Mouse (Mus musculus) hindbrain, embryonic 14.5 days (tissue): ENCODE results near the gene Slc30a3. TPM values are rescaled to one million over a fixed set of nuclear protein-coding genes. Genes with fewer than 3 reads are reported as not detected.
"Not testable (repeated sequence)": the region's sequence is repeated elsewhere in the genome, so short reads cannot be mapped to it uniquely, and the experiment has no call there.

Experiments
- ATAC-seq: fragments of 200-750 bp; cut with Nextera tagmentation; 2 replicates; pipeline ENCODE4 v1.8.0; 2017; ENCODE audit warnings: moderate number of reproducible peaks, mild to moderate bottlenecking, moderate TSS enrichment, moderate library complexity; ENCODE audit not compliant: low FRiP score
- DNase-seq: peaks from one replicate; pipeline ENCODE4 v3.0.0-alpha.2; 2015; ENCODE audit warnings: low spot score
- H3K27ac ChIP-seq: fragments of 300-500 bp; sonication (generic); 2 replicates; pipeline ENCODE4 v1.5.1; 2014; ENCODE audit warnings: mild to moderate bottlenecking, moderate library complexity
- H3K27me3 ChIP-seq: fragments of 300-500 bp; sonication (generic); 2 replicates; pipeline ENCODE4 v1.6.1; 2014; ENCODE audit warnings: mild to moderate bottlenecking, low read length, mixed read lengths; ENCODE audit not compliant: control insufficient read depth, insufficient read depth
- H3K36me3 ChIP-seq: fragments of 300-500 bp; sonication (generic); replicated peaks from 2 replicates; pipeline ENCODE4 v1.6.1; 2014; ENCODE audit not compliant: control insufficient read depth, insufficient read depth
- H3K4me1 ChIP-seq: fragments of 300-500 bp; sonication (generic); replicated peaks from 2 replicates; pipeline ENCODE4 v1.6.1; 2014; ENCODE audit warnings: antibody characterized with exemption, low read length, mixed read lengths; ENCODE audit not compliant: control insufficient read depth, insufficient read depth
- H3K4me2 ChIP-seq: fragments of 300-500 bp; sonication (generic); replicated peaks from 2 replicates; pipeline ENCODE4 v1.6.1; 2014; ENCODE audit warnings: mild to moderate bottlenecking, moderate library complexity
- H3K4me3 ChIP-seq: fragments of 300-500 bp; sonication (generic); replicated peaks from 2 replicates; pipeline ENCODE4 v1.5.1; 2014; ENCODE audit warnings: mild to moderate bottlenecking, low read length
- H3K9ac ChIP-seq: fragments of 300-500 bp; sonication (generic); 2 replicates; pipeline ENCODE4 v1.6.1; 2014
- H3K9me3 ChIP-seq: fragments of 300-500 bp; sonication (generic); 2 replicates; pipeline ENCODE4 v1.6.1; 2016; ENCODE audit warnings: low read length; ENCODE audit not compliant: control insufficient read depth
- WGBS: fragments of 180-500 bp; shearing (Covaris S2); extraction: QIAGEN DNeasy Blood & Tissue Kit; methylation state at CpG from one replicate; pipeline ENCODE4 v1.1.7; 2014; 5-methylcytosine and 5-hydroxymethylcytosine counted together
- polyA plus RNA-seq: library from polyadenylated mRNA; unstranded; fragments of >200 nt; fragmentation: Nextera tagmentation; extraction: Ambion mirVana; gene quantifications from 2 replicates; pipeline ENCODE4 v1.2.1, GENCODE M21; 2014

Gene Slc30a3
- polyA plus RNA-seq, 1 experiment from 2014 or later = 34.8 TPM

DNA sequence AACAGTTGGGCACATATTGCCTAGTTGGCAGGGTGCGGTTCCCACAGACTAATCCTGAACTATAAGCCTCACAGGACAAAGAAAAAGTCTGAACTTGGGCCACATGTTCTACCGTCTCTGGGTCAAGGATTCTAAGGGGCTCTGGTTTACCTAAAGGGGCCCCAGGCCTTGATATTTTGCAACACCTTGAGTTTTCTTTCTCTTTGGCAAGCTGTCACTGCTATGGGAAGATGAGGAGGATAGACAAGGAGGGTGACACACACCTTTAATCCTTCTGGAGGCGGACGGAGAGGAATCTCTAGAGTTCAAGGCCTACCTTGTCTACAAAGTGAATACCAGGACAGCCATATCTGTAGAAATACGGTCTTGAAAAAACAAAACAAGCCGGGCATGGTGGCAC is 61.6 kb downstream of the Slc30a3 start:
- H3K36me3 ChIP-seq = peaks cover 37% of the 10 kb centered on the region
- H3K4me3 ChIP-seq = no peak overlapping the region
- H3K9me3 ChIP-seq = no peaks in the 10 kb centered on the region
- H3K4me2 ChIP-seq = no peak overlapping the region
- H3K4me1 ChIP-seq = peaks cover 8% of the 10 kb centered on the region
- no peaks in the 10 kb centered on the region for H3K27me3 ChIP-seq
- ATAC-seq = no peak
- H3K9ac ChIP-seq = no peak overlapping the region
- 92% methylated on average over 6 of the region's 6 CpGs for WGBS
- no peak overlapping the region for H3K27ac ChIP-seq
- no peak for DNase-seq

DNA sequence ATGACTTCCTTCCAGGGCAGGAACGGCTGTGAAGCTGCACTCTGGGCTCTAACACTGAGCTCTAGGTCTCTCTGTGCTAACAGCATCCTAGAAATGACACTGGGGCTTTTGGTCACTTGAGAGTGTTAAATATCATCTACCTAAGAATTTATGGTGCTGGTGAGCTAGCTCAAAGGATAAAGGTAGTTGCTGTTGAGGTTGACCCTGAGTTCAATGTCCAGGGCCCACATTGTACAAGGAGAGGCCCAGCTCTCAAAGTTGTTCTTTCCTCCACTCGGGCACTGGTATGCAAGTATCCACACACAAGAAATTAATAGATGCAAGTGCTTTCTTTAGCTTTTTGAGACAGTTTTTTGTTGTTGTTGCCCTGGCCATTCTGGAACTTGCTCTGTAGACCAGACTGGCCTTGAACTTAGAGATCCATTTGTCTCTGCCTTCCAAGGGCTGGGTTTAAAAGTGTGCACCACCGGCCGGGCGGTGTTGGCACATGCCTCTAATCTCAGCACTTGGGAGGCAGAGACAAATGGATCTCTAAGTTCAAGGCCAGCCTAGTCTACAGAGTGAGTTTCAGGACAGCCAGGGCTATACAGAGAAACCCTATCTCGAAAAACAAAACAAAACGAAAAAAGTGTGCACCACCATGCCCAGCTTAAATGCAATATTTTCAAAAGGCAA is 69.7 kb downstream of the Slc30a3 start:
- Histone ChIP-seq H3K4me1 (no peaks in the 10 kb centered on the region), H3K4me2 (no peak overlapping the region), H3K27ac (no peak overlapping the region), H3K27me3 (no peaks in the 10 kb centered on the region), H3K9me3 (no peaks in the 10 kb centered on the region), H3K4me3 (no peak overlapping the region), H3K36me3 (peaks cover 66% of the 10 kb centered on the region), H3K9ac (no peak overlapping the region)
- 90% methylated on average over 7 of the region's 7 CpGs for WGBS
- DNase-seq (no peak), ATAC-seq (no peak)

DNA sequence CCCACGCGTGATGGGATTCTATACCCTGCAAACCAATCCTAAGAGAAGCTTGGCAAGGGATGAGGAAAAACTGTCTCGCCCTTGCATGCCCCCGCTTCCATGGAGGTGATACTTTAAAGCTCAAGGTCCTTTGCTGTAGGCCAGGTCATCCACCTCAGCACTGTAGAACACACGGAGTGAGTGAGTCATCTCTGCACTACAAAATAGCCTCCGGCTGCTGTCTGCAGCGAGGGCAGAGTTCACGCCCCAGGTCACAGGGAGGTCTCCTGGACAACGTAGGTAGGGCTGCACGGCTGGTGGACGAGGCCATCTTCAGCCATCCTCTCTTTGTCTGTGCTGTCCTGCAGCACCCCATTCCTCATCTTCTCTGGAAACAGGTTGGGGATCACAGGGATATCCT is 71.5 kb downstream of the Slc30a3 start:
- peaks cover 49% of the 10 kb centered on the region for H3K36me3 ChIP-seq
- H3K4me1 ChIP-seq, ATAC-seq, H3K27me3 ChIP-seq, H3K9ac ChIP-seq, H3K4me2 ChIP-seq, H3K4me3 ChIP-seq, H3K27ac ChIP-seq, DNase-seq, H3K9me3 ChIP-seq: not testable (repeated sequence)
- 92% methylated on average over 11 of the region's 11 CpGs for WGBS

Other genes starting within 250 kb of the Slc30a3 start
- 49.6 and 50.1 TPM in 2 replicates for gene Tmem214, start 240.2 kb downstream of the Slc30a3 start, polyA plus RNA-seq
- gene Agbl5, start 219.5 kb downstream of the Slc30a3 start, polyA plus RNA-seq = 25.5 and 28.6 TPM in 2 replicates
- 228 and 259 TPM in 2 replicates for gene Ost4, start 200.4 kb downstream of the Slc30a3 start, polyA plus RNA-seq
- gene Emilin1, start 194.8 kb downstream of the Slc30a3 start, polyA plus RNA-seq = 14.1 and 17.1 TPM in 2 replicates
- 9.0 and 11.2 TPM in 2 replicates for gene Khk, start 186.8 kb downstream of the Slc30a3 start, polyA plus RNA-seq
- 62.4 and 71.4 TPM in 2 replicates for gene Cgref1, start 162.6 kb downstream of the Slc30a3 start, polyA plus RNA-seq
- 71.3 and 78.6 TPM in 2 replicates for gene Preb, start 147.9 kb downstream of the Slc30a3 start, polyA plus RNA-seq
- 0.04 TPM in 1 of 2 replicates, not detected in the other for gene Tcf23, start 139.6 kb downstream of the Slc30a3 start, polyA plus RNA-seq
- gene Atraid, start 59.9 kb downstream of the Slc30a3 start, polyA plus RNA-seq = 175 and 198 TPM in 2 replicates
- 20.5 and 24.5 TPM in 2 replicates for gene Slc5a6, start 59.3 kb downstream of the Slc30a3 start, polyA plus RNA-seq
- 13.7 and 15.4 TPM in 2 replicates for gene Cad, start 53.5 kb downstream of the Slc30a3 start, polyA plus RNA-seq
- gene Dnajc5g, start 2.0 kb downstream of the Slc30a3 start, polyA plus RNA-seq = not detected in 2 replicates
- gene Trim54, start 8.5 kb upstream of the Slc30a3 start, polyA plus RNA-seq = not detected in 2 replicates
- not detected in 2 replicates for gene Ucn, start 30.6 kb upstream of the Slc30a3 start, polyA plus RNA-seq
- gene Mpv17, start 46.0 kb upstream of the Slc30a3 start, polyA plus RNA-seq = 49.5 and 50.3 TPM in 2 replicates
- gene Gm29609, start 71.7 kb upstream of the Slc30a3 start, polyA plus RNA-seq = 0.74 and 1.7 TPM in 2 replicates
- gene Gtf3c2, start 71.9 kb upstream of the Slc30a3 start, polyA plus RNA-seq = 49.7 and 53.0 TPM in 2 replicates
- 107 and 108 TPM in 2 replicates for gene Snx17, start 85.0 kb upstream of the Slc30a3 start, polyA plus RNA-seq
- gene Eif2b4, start 85.2 kb upstream of the Slc30a3 start, polyA plus RNA-seq = 77.3 and 78.6 TPM in 2 replicates
- gene Zfp513, start 94.1 kb upstream of the Slc30a3 start, polyA plus RNA-seq = 7.0 and 9.4 TPM in 2 replicates
- gene Ppm1g, start 112.5 kb upstream of the Slc30a3 start, polyA plus RNA-seq = 162 TPM in 2 replicates
- gene Nrbp1, start 132.6 kb upstream of the Slc30a3 start, polyA plus RNA-seq = 149 and 161 TPM in 2 replicates
- gene Gm9970, start 133.0 kb upstream of the Slc30a3 start, polyA plus RNA-seq = 0.56 and 0.66 TPM in 2 replicates
- gene Krtcap3, start 143.5 kb upstream of the Slc30a3 start, polyA plus RNA-seq = 2.9 and 4.2 TPM in 2 replicates
- 34.5 and 37.2 TPM in 2 replicates for gene Ift172, start 182.9 kb upstream of the Slc30a3 start, polyA plus RNA-seq
- gene Fndc4, start 187.8 kb upstream of the Slc30a3 start, polyA plus RNA-seq = 98.1 and 115 TPM in 2 replicates
- 0.29 TPM in 1 of 2 replicates, not detected in the other for gene Gckr, start 189.2 kb upstream of the Slc30a3 start, polyA plus RNA-seq